Mouse (Mus musculus) ovary, postnatal 10 days (tissue): ENCODE measurements around the gene Atl1.

ENCODE experiments used
- DNase-seq: peaks from one replicate; pipeline ENCODE4 v3.0.0; 2022; ENCODE audit warnings: low spot score

The Atl1 gene

GRCm38 (mm10) chr12:69941655-69942329 lies 49.4 kb downstream of the Atl1 start:
- no peak for DNase-seq

GRCm38 (mm10) chr12:69945861-69946260 lies 53.4 kb downstream of the Atl1 start:
- DNase-seq, result no peak

GRCm38 (mm10) chr12:69947502-69947901 lies 55.1 kb downstream of the Atl1 start:
- DNase-seq, result no peak

GRCm38 (mm10) chr12:69957378-69957777 lies 65.0 kb downstream of the Atl1 start:
- no peak for DNase-seq

GRCm38 (mm10) chr12:69962468-69962867 lies 70.1 kb downstream of the Atl1 start:
- DNase-seq, result peak; percentile 33

- DNase-seq, result no peak
These were observed 70.7 kb downstream of the Atl1 start for GRCm38 (mm10) chr12:69963141-69963540.

GRCm38 (mm10) chr12:69965644-69966043 lies 73.2 kb downstream of the Atl1 start:
- no peak for DNase-seq

GRCm38 (mm10) chr12:69966071-69966470 lies 73.7 kb downstream of the Atl1 start:
- no peak for DNase-seq

GRCm38 (mm10) chr12:69967112-69967511 lies 74.7 kb downstream of the Atl1 start:
- DNase-seq, result no peak

GRCm38 (mm10) chr12:69968154-69968553 lies 75.7 kb downstream of the Atl1 start:
- DNase-seq, result no peak

- DNase-seq, result no peak
These were observed 81.3 kb downstream of the Atl1 start for GRCm38 (mm10) chr12:69973666-69974065.

GRCm38 (mm10) chr12:69976688-69977087 lies 84.3 kb downstream of the Atl1 start:
- DNase-seq, result no peak

GRCm38 (mm10) chr12:69977376-69977998 lies 85.1 kb downstream of the Atl1 start:
- no peak for DNase-seq

GRCm38 (mm10) chr12:69982874-69983273 lies 90.5 kb downstream of the Atl1 start:
- DNase-seq, result no peak

- no peak for DNase-seq
These were observed 93.1 kb downstream of the Atl1 start for GRCm38 (mm10) chr12:69985546-69985945.

GRCm38 (mm10) chr12:69986241-69986762 lies 93.9 kb downstream of the Atl1 start:
- DNase-seq, result no peak

- DNase-seq, result peak; percentile 75
These were observed 94.5 kb downstream of the Atl1 start, which contains the start of gene Sav1 for GRCm38 (mm10) chr12:69986786-69987497. TSS of gene Sav1 (minus strand) at chr12:69987002.

GRCm38 (mm10) chr12:69995382-69995781 lies 103.0 kb downstream of the Atl1 start:
- no peak for DNase-seq

- no peak for DNase-seq
These were observed 106.0 kb downstream of the Atl1 start for GRCm38 (mm10) chr12:69998186-69998983.

- no peak for DNase-seq
These were observed 112.7 kb downstream of the Atl1 start for GRCm38 (mm10) chr12:70005103-70005502.

- DNase-seq, result no peak
These were observed 117.9 kb downstream of the Atl1 start for GRCm38 (mm10) chr12:70010356-70010755.

- no peak for DNase-seq
These were observed 119.3 kb downstream of the Atl1 start for GRCm38 (mm10) chr12:70011681-70012080.
